Mouse (Mus musculus): ENCODE results near the gene Trir. TPM values are rescaled to one million over a fixed set of nuclear protein-coding genes. Genes with fewer than 3 reads are reported as not detected.

Gene Trir
- polyA plus RNA-seq, 1 experiment from 2014 or later, result 124 TPM

DNA sequence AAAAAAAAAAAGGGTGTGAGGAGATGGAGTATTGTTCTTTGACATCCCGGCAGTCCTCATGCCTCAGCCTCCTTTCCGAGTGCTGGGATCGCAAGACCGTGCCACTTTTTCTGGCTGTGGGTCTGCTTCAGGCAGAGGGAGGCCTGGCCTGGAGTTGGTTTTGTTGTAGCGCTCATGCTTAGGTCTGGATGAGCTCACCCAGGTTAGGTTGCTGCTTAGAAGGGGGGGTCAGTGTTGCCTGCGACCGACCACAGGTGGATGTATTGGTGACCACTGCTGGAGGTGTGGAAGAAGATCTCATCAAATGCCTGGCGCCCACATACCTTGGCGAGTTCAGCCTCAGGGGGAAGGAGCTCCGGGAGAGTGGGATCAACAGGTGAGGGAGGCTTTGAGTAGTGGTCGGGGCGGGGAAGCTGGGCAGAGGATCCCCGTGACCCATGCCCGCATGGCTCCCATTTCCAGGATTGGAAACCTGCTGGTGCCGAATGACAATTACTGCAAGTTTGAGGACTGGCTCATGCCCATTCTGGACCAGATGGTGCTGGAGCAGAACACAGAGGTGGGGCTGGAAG, 46.5 kb downstream of the Trir start:
- no peaks in the 10 kb centered on the region for H3K9me3 ChIP-seq (replicated peaks)
- 95% methylated on average over 15 of the region's 15 CpGs for WGBS
- H3K4me1 ChIP-seq, result peaks cover 24% of the 10 kb centered on the region
- H3K36me3 ChIP-seq, result peaks cover 40% of the 10 kb centered on the region
- H3K9ac ChIP-seq (replicated peaks), result no peak overlapping the region
- no peak overlapping the region for H3K27ac ChIP-seq (replicated peaks)
- H3K4me3 ChIP-seq (replicated peaks), result peak overlapping the region; percentile 99
- no peaks in the 10 kb centered on the region for H3K27me3 ChIP-seq (replicated peaks)
- peak overlapping the region; percentile 71 for H3K4me2 ChIP-seq
- ATAC-seq (ENCODE audit: low FRiP score), result no peak

DNA sequence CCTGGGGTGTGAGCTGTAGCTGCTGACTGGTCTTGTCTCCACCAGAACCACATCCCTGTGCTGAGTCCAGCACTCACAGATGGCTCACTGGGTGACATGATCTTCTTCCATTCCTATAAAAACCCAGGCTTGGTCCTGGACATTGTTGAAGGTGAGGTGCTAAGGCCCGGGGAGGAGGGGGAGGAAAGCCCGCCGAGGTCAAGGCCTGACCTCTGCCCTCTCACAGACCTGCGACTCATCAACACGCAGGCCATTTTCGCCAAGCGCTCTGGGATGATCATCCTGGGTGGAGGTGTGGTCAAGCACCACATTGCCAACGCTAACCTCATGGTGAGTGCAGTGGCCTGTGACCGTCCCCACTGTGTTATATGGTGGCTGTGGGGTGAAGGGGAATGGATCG, 47.5 kb downstream of the Trir start:
- no peaks in the 10 kb centered on the region for H3K27me3 ChIP-seq (replicated peaks)
- H3K27ac ChIP-seq (replicated peaks), result no peak overlapping the region
- H3K4me3 ChIP-seq (replicated peaks), result no peak overlapping the region
- peaks cover 30% of the 10 kb centered on the region for H3K4me1 ChIP-seq
- no peak for ATAC-seq (ENCODE audit: low FRiP score)
- no peaks in the 10 kb centered on the region for H3K9me3 ChIP-seq (replicated peaks)
- peaks cover 40% of the 10 kb centered on the region for H3K36me3 ChIP-seq
- no peak overlapping the region; the same call in 1 of the 2 replicates for H3K9ac ChIP-seq (replicated peaks)
- WGBS, result 90% methylated on average over 10 of the region's 10 CpGs
- no peak overlapping the region for H3K4me2 ChIP-seq

DNA sequence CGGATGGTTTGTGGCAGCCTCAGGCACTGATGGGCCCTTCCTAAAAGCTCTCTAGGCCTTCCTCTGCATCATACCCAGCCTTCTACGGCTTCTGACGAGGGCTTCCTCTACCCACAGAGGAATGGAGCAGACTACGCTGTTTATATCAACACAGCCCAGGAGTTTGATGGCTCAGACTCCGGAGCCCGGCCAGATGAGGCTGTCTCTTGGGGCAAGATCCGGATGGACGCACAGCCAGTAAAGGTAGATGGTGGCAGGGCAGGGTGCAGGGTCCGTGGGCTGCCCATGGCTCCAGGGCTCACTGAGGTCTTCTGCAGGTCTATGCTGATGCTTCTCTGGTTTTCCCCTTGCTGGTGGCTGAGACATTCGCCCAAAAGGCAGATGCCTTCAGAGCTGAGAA, 48.0 kb downstream of the Trir start:
- 94% methylated on average over 10 of the region's 10 CpGs for WGBS
- no peaks in the 10 kb centered on the region for H3K27me3 ChIP-seq (replicated peaks)
- H3K9me3 ChIP-seq (replicated peaks), result no peaks in the 10 kb centered on the region
- H3K36me3 ChIP-seq, result peaks cover 40% of the 10 kb centered on the region
- no peak overlapping the region for H3K27ac ChIP-seq (replicated peaks)
- H3K9ac ChIP-seq (replicated peaks), result no peak overlapping the region; the same call in 1 of the 2 replicates
- no peak overlapping the region for H3K4me2 ChIP-seq
- ATAC-seq (ENCODE audit: low FRiP score), result no peak
- H3K4me1 ChIP-seq, result peaks cover 34% of the 10 kb centered on the region
- H3K4me3 ChIP-seq (replicated peaks), result no peak overlapping the region

- ATAC-seq (ENCODE audit: low FRiP score), result no peak
- Histone ChIP-seq H3K4me1 (peaks cover 37% of the 10 kb centered on the region), H3K36me3 (peaks cover 40% of the 10 kb centered on the region), H3K9me3 (replicated peaks) (no peaks in the 10 kb centered on the region), H3K27ac (replicated peaks) (no peak overlapping the region), H3K27me3 (replicated peaks) (no peaks in the 10 kb centered on the region), H3K9ac (replicated peaks) (no peak overlapping the region), H3K4me2 (no peak overlapping the region), H3K4me3 (replicated peaks) (no peak overlapping the region)
- WGBS, result 78% methylated on average over 9 of the region's 9 CpGs
Observed at GRCm38 (mm10) chr8:85076001-85076400, 49.4 kb downstream of the Trir start.

DNA sequence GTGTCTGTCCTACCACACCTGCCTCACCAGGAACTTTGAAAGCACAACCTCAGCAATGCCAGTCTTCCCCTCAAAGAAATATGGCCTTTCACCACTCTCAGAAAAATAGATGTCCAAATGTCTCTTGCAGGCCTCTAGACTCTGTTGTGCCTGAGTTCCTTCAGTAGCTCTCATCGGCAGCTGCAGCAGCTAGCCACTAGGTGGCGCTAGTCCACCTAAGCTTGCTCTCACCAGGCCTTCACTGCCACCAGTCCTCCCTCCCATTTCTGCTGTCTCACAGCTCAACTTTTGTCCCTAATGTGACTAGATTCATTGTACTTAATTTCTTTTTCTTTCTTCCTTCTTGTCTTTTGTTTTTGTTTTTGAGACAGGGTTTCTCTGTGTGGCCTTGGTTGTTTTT, 50.4 kb downstream of the Trir start:
- H3K9ac ChIP-seq (replicated peaks), result no peak overlapping the region
- 0% methylated on average over 2 of the region's 2 CpGs for WGBS
- no peak for ATAC-seq (ENCODE audit: low FRiP score)

More for the DNA sequence above, 50.4 kb downstream of the Trir start:
- Histone ChIP-seq H3K9me3 (replicated peaks) (no peaks in the 10 kb centered on the region), H3K27ac (replicated peaks) (no peak overlapping the region), H3K27me3 (replicated peaks) (no peaks in the 10 kb centered on the region), H3K4me3 (replicated peaks) (no peak overlapping the region), H3K4me1 (peaks cover 41% of the 10 kb centered on the region), H3K4me2 (no peak overlapping the region), H3K36me3 (peaks cover 40% of the 10 kb centered on the region)

Small RNAs within 50 kb of the gene (microRNA-seq; reads per million reads assigned to microRNA genes)
- gene Mir7070, result 0.52 reads per million

Other genes starting within 250 kb of the Trir start
- 60.3 and 70.5 TPM in 2 replicates for gene Nfix, start 226.5 kb upstream of the Trir start, polyA plus RNA-seq (2015; fragmentation: Nextera tagmentation; extraction: Ambion mirVana)
- 15.7 and 17.2 TPM in 2 replicates for gene Dand5, start 204.0 kb upstream of the Trir start, polyA plus RNA-seq (2015; fragmentation: Nextera tagmentation; extraction: Ambion mirVana)
- 44.3 and 45.1 TPM in 2 replicates for gene Gadd45gip1, start 195.3 kb upstream of the Trir start, polyA plus RNA-seq (2015; fragmentation: Nextera tagmentation; extraction: Ambion mirVana)
- 71.3 and 98.0 TPM in 2 replicates for gene Rad23a, start 186.2 kb upstream of the Trir start, polyA plus RNA-seq (2015; fragmentation: Nextera tagmentation; extraction: Ambion mirVana)
- 730 and 802 TPM in 2 replicates for gene Calr, start 179.9 kb upstream of the Trir start, polyA plus RNA-seq (2015; fragmentation: Nextera tagmentation; extraction: Ambion mirVana)
- 105 and 108 TPM in 2 replicates for gene Farsa, start 169.8 kb upstream of the Trir start, polyA plus RNA-seq (2015; fragmentation: Nextera tagmentation; extraction: Ambion mirVana)
- 26.4 and 49.7 TPM in 2 replicates for gene Syce2, start 154.7 kb upstream of the Trir start, polyA plus RNA-seq (2015; fragmentation: Nextera tagmentation; extraction: Ambion mirVana)
- 39.8 and 41.3 TPM in 2 replicates for gene Gcdh, start 132.9 kb upstream of the Trir start, polyA plus RNA-seq (2015; fragmentation: Nextera tagmentation; extraction: Ambion mirVana)
- 0.49 and 1.1 TPM in 2 replicates for gene Klf1, start 124.9 kb upstream of the Trir start, polyA plus RNA-seq (2015; fragmentation: Nextera tagmentation; extraction: Ambion mirVana)
- 5.2 and 7.3 TPM in 2 replicates for gene Dnase2a, start 118.3 kb upstream of the Trir start, polyA plus RNA-seq (2015; fragmentation: Nextera tagmentation; extraction: Ambion mirVana)
- 60.7 and 74.7 TPM in 2 replicates for gene Mast1, start 89.5 kb upstream of the Trir start, polyA plus RNA-seq (2015; fragmentation: Nextera tagmentation; extraction: Ambion mirVana)
- 3.0 and 3.8 TPM in 2 replicates for gene Rtbdn, start 79.8 kb upstream of the Trir start, polyA plus RNA-seq (2015; fragmentation: Nextera tagmentation; extraction: Ambion mirVana)
- gene Gm49661, start 57.4 kb upstream of the Trir start, polyA plus RNA-seq (2015; fragmentation: Nextera tagmentation; extraction: Ambion mirVana), result not detected in 2 replicates
- 930 and 1,070 TPM in 2 replicates for gene Prdx2, start 57.2 kb upstream of the Trir start, polyA plus RNA-seq (2015; fragmentation: Nextera tagmentation; extraction: Ambion mirVana)
- 55.0 and 81.5 TPM in 2 replicates for gene Rnaseh2a, start 57.1 kb upstream of the Trir start, polyA plus RNA-seq (2015; fragmentation: Nextera tagmentation; extraction: Ambion mirVana)
- 9.4 and 15.1 TPM in 2 replicates for gene Junb, start 48.1 kb upstream of the Trir start, polyA plus RNA-seq (2015; fragmentation: Nextera tagmentation; extraction: Ambion mirVana)
- 33.9 and 37.2 TPM in 2 replicates for gene Hook2, start 36.2 kb upstream of the Trir start, polyA plus RNA-seq (2015; fragmentation: Nextera tagmentation; extraction: Ambion mirVana)
- not detected in 2 replicates for gene Best2, start 12.3 kb upstream of the Trir start, polyA plus RNA-seq (2015; fragmentation: Nextera tagmentation; extraction: Ambion mirVana)
- 148 and 154 TPM in 2 replicates for gene Asna1, start 1.5 kb upstream of the Trir start, polyA plus RNA-seq (2015; fragmentation: Nextera tagmentation; extraction: Ambion mirVana)
- 54.9 and 55.5 TPM in 2 replicates for gene Tnpo2, start 10.1 kb downstream of the Trir start, polyA plus RNA-seq (2015; fragmentation: Nextera tagmentation; extraction: Ambion mirVana)
- 60.6 and 68.3 TPM in 2 replicates for gene Fbxw9, start 33.2 kb downstream of the Trir start, polyA plus RNA-seq (2015; fragmentation: Nextera tagmentation; extraction: Ambion mirVana)
- gene Gm5741, start 41.2 kb downstream of the Trir start, polyA plus RNA-seq (2015; fragmentation: Nextera tagmentation; extraction: Ambion mirVana), result 1.4 and 1.6 TPM in 2 replicates
- 102 and 117 TPM in 2 replicates for gene Dhps, start 44.9 kb downstream of the Trir start, polyA plus RNA-seq (2015; fragmentation: Nextera tagmentation; extraction: Ambion mirVana)
- gene Wdr83os, start 53.9 kb downstream of the Trir start, polyA plus RNA-seq (2015; fragmentation: Nextera tagmentation; extraction: Ambion mirVana), result 111 and 121 TPM in 2 replicates
- 50.3 and 50.5 TPM in 2 replicates for gene Wdr83, start 54.5 kb downstream of the Trir start, polyA plus RNA-seq (2015; fragmentation: Nextera tagmentation; extraction: Ambion mirVana)
- gene Man2b1, start 56.4 kb downstream of the Trir start, polyA plus RNA-seq (2015; fragmentation: Nextera tagmentation; extraction: Ambion mirVana), result 19.3 and 31.1 TPM in 2 replicates
- gene Zfp791, start 96.3 kb downstream of the Trir start, polyA plus RNA-seq (2015; fragmentation: Nextera tagmentation; extraction: Ambion mirVana), result 3.4 and 4.2 TPM in 2 replicates
- gene Cks1brt, start 125.1 kb downstream of the Trir start, polyA plus RNA-seq (2015; fragmentation: Nextera tagmentation; extraction: Ambion mirVana), result not detected in 2 replicates
- gene Olfr371, start 199.2 kb downstream of the Trir start, polyA plus RNA-seq (2015; fragmentation: Nextera tagmentation; extraction: Ambion mirVana), result not detected in 2 replicates

Measured in neural tube, embryonic 15.5 days (tissue).